Mouse (Mus musculus): ENCODE measurements around the gene Vmn1r48.
"Not testable (repeated sequence)": the region's sequence is repeated elsewhere in the genome, so short reads cannot be mapped to it uniquely, and the experiment has no call there.

The Vmn1r48 gene

DNA sequence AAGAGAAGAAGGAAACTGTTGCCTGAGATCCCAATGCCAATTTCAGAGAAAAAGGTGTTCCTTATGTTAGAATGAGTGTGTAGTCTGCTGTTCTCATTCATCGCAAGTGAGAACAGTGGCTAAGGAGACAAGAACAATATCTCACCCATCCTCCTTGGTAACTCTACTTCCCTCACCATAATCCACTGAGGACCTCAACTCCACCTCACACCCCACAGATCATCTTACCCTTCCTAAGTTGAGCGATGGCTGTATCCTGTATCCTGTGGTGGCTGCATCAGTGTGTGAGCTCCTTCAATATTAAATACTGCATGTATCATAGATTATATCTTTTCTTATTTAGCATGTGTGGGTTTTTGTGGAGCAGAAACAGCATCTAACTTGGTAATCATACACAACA lies at the start of gene Vmn1r48:
Gene Vmn1r48, minus strand, starts transcription at position 101 of the 400 bp plus-strand sequence.
- not testable (repeated sequence) for DNase-seq

DNA sequence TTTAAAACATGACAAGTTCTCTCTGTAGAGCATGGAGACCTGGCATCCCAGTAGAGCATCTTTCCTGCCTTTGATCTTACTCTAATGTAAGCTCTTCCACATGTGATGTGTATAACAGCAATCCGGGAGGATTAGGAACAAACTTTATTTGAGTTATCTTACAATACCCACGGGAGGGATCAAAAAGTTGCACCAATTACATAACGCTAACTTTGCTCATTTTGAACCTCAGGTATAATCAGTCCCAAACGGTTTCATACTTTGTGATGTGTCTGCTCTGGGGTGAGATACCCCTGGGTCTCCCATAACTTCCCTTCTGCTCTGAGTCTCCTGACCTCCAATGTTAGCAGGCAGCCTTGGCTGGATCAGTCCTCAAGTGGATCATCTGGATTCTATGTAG lies 41.8 kb upstream of the Vmn1r48 start, which contains the start of gene Vmn1r49:
Gene Vmn1r49, minus strand, starts transcription at position 101 of the 400 bp plus-strand sequence.
- no peak for DNase-seq

DNA sequence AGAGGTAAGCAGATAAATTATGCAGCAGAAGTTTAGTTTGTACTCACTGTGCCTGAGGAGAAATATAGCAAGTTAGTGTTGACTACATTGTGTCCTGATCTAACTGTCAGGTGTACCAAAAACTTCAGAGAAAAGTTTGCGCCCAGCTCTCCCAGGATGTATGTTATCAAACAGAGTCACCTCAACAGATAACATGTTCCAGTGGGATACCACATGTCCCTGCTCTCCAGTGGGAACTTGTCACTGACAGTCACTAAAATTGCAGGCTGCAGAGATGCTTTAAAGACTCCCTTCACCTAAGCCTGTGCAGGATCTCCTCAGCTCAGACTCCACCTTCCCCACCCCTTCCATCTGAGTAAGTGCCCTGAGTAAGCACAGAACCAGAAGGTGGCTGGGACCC lies 20.8 kb downstream of the Vmn1r48 start, which contains the start of gene Vmn1r47:
Gene Vmn1r47, plus strand, starts transcription at position 301 of the 400 bp plus-strand sequence.
- not testable (repeated sequence) for DNase-seq

DNA sequence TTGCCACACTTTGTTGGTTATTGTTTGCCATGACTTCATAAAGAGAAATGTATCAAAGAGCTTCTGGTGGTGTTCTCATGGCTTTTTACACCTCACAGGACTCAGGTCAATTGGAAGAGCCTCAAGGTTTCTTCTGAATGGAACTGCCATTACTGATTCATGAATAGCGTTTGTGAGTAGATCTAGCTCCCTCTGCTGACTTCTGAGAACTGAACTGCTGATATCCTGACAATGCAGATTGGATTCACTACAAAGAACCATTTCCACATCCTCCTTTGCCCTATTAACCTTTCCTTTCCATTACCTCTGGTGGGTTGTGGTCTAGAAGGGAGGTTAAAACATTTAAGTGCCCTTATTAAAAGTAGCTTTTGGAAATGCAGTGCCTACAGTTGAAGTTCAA lies 50.7 kb downstream of the Vmn1r48 start:
- no peak for DNase-seq

Measured in right cerebral cortex, postnatal 14 days (tissue).